Mouse (Mus musculus): ENCODE data around the gene Rsph6a.

DNA sequence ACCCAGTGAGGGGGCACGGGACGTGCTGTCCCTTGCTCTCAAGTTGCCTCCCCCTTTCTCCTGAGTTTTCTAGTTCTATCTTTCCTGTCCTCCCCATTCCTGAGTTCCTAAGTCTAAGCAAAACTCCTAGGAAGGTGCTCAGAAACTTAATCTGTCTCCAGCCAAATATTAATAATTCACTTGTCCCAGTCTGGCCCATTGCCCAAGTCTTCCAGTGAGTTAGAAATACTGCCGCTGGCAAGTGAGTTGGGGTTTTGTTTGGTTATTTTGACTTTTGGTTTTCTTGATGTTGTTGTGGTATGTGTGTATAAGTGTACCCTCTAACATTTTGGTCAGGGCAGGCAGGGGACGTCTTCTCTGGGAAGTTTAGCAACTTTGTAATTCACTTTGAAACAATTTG, 67.2 kb downstream of the Rsph6a start:
- no peak for TF ChIP-seq CTCF (IDR thresholded peaks at IDR 0.05; ENCODE audit: low read depth, low read length)
- TF ChIP-seq POLR2A (IDR thresholded peaks at IDR 0.05; ENCODE audit: borderline replicate concordance, low read depth, low read length), result no peak
